Mouse (Mus musculus): ENCODE data around the gene Trpc1.

The Trpc1 gene

DNA sequence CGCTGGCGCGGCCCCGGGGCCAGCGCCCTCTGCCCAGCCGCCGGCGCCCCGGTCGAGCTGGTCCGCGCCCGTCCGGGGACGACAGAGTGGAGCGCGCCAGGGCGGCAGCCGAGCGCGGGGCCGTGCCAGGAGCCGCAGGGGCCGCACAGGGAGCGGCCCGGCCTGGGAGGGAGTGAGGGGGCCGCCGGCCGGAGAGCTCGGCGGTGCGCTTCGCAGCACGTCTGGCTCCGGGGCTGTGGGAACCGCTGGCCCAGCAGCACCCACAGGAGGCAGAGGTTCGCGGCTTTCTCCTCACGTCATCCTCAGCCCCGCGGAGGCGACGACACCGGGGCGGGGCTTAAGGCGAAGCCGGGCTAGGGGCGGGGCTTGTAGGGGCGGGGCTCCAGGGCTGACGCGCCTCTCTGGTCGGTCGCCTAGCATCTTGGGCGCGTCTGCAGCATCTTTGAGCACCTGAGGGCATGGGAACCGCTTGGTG, at the start of gene Trpc1:
Gene Trpc1, minus strand, starts transcription at position 339 of the 475 bp plus-strand sequence.
- DNase-seq (ENCODE audit: low spot score), result peak; percentile 89

DNA sequence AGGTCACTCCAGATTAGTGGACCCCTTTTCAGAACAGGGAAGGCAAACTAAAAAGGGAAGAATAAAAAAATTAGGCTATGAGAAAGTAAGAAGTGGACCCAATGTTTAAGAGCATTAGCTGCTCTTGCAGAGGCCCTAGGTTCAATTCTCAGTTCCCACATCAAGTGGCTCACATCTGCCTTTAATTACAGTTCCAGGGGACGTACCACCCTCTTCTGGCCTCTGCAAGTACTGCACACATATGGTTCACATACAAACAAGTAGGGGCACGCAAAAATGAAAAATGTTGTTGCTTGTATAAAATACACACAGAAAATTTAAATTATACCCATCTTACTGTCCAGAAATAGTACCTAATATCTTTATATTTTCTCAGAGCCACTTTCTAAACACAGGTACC, 46.1 kb upstream of the Trpc1 start:
- DNase-seq (ENCODE audit: low spot score), result no peak

DNA sequence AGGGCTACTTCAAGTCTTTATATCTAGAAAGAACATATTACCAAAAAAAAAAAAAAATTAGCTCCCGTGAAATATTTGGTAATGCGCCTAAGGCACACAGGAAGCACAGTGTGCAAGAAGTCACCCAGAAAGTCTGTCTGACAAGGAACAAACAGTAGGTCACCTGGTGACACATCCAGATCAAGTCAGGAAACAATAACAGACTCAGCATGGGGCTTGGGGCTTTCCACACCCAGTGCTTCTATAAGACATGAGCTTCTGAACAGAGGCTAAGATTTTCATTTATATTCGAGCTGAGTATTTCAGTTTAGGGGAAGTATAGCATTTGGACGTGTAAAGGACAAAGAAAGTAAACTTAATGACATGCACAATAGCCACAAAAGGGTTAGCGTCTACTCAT, 45.7 kb upstream of the Trpc1 start:
- no peak for DNase-seq (ENCODE audit: low spot score)

DNA sequence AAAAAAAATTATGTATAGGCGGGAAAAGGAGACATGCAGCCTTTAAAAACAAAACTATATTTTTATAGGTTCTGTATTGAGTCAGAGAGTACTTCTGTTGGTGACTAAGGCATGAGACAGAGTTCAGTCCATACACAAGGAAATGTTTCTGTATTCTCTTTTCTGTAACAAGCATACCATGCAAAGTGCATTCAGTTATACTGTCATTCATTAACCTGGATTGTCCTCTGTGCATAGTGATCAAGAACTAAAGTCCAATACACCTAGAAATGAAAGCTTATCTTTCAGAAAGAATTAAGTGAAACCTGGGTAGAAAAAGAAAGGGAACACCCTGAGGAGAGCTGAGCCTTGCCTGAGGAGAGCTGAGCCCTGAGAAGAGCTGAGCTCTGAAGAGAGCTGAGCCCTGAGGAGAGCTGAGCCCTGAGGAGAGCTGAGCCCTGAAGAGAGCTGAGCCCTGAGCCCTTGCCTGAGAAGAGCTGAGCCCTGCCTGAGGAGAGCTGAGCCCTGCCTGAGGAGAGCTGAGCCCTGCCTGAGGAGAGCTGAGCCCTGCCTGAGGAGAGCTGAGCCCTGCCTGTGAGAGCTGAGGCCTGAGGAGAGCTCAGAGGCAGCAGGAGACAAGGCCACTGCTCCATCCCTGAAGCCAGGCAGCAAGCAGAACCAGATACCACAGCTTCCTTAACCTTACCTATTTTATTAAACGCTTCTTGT, 45.1 kb upstream of the Trpc1 start:
- DNase-seq (ENCODE audit: low spot score), result peak; percentile 51

DNA sequence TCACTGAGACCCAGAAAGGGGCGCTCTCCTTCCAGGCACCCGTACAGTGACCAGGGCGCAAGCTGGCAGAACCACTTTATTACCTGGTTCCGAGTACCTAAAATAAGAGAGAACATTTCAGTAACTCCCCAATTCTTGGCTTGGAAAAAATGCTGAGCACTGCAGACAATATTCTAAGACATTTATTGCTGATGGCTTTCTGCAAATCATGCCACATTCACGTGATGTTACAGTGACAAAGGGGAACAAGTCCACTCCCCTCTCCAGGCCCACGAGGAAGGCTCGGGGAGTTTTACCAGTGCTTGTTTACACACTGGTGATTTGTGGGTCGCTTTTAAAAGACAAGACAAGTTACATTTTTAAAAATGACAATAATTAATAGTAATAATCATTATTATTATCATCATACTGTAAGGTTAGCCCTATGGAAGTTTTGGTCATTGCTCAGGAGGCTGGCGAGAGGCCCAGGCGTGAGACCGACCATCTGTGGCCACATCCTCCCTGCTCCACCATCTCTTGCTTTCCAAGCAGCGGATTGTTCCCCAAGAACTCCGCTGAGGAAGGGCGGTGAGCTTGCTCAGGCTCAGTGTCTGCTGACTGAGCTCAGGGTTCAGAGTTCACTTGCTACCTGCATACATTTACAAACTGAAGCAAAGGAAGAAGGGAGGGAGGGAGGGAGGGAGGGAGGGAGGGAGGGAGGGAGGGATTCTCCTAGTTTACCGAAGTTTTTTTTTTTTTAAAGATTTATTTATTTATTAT, 44.0 kb upstream of the Trpc1 start:
- peak; percentile 67 for DNase-seq (ENCODE audit: low spot score)

DNA sequence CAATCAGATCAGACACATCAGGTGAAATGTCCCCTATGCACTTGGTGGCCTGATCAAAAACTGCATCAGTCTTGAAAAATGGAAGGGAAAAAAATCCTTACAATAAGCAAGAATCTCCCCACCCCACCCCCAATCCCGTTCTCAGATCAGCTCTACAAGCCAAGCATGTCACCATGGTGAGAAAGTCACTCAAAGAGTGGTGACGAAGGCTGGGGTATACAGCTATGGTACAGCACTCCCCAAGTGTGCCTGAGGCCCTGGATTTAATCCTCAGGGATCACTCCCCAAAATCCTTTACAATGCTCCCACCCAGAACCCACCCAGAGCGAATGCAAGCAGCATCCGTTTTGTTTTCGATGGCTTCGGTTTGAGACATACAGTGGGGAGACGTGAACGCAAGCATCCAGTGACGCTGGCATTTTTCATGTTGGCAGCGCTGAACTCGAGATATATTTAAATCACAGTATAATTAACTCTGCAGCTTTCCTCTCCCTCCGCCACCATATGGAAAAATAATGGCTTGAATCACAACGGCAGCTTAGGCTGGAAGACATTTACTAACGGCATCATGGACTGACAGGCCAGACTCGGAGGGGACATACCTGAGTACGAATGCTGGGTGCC, 34.8 kb upstream of the Trpc1 start:
- DNase-seq (ENCODE audit: low spot score), result no peak

DNA sequence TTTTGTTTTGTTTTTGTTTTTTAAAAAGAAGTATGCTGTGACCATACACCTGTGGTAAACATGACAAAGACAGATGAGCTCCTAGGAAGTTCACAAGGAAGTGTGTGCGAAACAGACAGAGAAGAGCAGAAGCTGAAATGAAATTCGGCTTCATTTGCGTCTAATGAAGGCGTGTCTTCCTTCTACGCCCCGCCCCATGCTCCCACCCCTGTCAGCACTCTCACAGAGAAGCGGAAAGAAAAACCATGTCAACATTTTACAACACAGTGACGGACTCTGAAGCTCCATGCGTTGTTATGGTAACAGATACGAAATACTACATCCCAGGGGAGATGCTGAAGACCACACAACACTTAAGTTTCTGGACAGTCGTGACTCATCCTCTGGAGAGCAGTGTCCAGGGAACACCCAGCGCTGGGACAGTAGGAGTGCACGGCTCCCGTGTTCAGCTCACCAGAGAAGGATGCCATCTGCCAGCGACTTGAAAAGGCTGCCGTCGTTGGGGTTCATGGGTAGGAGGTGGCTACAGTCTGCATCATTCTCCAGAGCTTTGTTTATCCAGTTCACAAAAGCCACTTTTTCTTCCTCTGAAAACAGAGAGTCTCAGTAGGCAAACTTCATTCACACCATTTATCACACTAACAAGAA, 33.6 kb upstream of the Trpc1 start:
- no peak for DNase-seq (ENCODE audit: low spot score)

DNA sequence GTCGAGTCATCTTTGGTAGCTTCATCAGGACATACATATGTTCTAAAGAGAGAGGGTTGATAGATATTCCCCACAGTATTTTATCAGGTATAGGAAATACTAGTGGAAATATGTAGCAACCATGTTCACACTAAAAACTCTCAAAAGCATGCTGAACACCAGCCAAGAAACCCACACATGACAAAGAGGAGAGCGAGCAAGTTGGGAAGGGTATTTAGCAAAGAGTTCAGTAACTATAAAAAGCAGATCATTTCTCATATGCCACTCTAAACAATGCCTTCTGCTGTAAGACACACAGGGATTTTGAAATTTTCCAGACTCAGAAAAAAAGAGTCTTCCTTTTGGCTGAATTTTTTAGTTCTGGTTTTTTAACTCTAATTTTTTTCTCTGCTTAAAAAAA, 21.5 kb upstream of the Trpc1 start:
- DNase-seq (ENCODE audit: low spot score), result no peak

DNA sequence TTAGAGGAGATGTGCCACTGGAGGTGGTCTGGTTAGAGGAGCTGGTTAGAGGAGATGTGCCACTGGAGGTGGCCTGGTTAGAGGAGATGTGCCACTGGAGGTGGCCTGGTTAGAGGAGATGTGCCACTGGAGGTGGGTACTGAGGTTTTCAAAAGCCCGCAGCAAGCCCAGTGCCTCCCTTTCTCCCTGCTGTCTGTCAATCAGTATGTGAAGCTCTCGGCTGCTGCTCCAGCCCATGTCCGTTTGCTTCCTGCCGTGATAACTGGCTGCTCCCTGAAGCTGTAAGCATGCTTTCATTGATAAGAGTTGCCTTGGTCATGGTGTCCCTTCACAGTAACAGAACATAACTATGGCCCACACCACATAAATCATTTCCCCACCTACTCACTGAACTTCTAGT, 13.0 kb upstream of the Trpc1 start:
- no peak for DNase-seq (ENCODE audit: low spot score)

DNA sequence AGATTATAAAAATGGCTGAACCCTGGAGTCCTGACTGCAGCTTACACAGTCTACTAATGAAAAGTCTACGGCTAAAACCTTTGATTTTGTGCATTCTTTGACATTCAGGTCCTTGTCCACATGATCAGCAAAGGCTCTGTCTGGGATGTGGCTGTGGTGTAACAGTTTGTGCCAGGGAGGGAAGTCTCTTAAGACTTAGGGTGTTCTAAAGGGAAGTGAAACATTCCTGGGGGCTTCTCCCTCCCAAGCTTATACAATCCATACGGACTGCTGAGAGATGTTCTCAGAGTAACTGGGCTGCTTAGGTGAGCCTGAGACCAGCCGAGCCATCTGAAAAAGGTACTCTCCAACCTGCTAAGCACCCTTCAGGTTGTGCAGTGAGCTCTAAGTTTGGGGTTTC, 12.1 kb upstream of the Trpc1 start:
- no peak for DNase-seq (ENCODE audit: low spot score)

DNA sequence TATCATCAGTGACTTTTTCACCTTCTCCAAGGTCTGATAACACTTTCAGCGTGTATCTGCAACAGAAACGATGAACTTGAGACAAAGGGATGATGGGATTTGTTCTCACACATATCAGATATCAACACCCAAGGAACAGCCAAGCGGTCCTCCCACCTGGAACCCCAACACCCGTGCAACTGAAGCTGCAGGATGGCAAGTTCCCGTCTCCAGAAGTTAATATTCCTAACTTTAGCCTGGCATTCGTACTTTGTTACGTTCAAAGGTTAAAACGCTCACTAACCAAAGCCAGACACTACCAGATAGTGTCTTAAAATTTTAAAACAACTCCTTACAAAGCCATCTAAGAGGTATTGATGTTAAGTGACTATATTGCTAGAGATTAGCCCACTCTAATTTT, 11.2 kb upstream of the Trpc1 start:
- DNase-seq (ENCODE audit: low spot score), result no peak

DNA sequence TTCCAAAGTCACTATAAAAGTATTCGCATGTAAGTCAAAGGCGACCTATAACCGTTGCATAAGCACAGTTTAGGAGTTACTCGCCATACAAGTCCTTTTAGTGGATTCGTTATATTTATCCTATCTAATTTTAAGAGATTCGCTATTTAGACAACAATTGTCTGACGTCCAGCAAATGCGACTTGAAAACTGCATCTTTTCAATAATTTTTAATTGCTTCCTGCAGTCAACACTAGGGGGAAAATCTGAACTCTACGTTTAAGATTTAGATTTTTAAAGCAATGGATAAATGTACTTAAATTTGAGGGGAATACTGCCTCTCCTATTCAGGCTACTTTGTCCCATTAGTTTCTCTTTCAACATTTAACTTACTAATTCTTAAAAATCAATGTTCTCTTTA, 571 bp upstream of the Trpc1 start:
- no peak for DNase-seq (ENCODE audit: low spot score)

DNA sequence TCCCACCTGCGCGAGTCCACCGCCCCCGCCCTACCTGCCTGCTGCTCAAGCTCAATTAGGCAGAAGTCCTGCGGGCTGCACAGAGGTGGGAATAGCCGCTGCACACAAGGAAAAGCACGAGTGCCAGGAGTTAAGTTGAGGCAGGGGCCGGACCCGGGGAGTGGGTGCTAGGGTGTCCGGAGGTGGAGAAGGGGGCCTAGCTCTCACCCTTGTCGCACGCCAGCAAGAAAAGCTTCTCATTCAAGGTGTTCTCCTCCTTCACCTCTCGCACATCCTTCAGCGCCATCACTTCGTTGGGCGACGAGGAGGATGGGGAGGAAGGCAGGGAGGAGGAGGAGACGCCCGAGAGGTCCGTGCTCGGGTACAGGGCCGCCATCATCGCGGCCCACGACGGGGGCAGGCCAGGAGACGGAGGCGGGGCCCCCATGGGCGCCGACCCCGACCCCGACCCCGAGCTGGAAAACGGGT, 680 bp downstream of the Trpc1 start:
- peak; percentile 12 for DNase-seq (ENCODE audit: low spot score)

DNA sequence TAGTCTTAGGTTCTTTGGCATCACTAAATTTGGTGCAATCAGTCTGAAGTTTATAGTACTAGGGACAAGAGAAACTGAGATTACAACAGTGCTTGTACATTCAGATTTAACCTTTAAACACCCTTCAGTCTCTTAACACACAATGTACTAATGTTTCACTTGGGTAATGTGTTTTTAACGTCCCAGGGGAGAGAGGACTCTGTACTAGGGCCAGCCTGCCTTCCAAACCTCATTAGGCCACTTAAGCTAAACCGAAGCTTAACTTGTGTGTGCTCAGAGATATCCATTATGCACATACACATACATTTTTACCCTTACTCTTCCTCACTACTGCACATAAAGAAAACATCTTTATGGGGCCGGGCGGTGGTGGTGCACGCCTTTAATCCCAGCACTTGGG, 2.9 kb downstream of the Trpc1 start:
- DNase-seq (ENCODE audit: low spot score), result no peak

DNA sequence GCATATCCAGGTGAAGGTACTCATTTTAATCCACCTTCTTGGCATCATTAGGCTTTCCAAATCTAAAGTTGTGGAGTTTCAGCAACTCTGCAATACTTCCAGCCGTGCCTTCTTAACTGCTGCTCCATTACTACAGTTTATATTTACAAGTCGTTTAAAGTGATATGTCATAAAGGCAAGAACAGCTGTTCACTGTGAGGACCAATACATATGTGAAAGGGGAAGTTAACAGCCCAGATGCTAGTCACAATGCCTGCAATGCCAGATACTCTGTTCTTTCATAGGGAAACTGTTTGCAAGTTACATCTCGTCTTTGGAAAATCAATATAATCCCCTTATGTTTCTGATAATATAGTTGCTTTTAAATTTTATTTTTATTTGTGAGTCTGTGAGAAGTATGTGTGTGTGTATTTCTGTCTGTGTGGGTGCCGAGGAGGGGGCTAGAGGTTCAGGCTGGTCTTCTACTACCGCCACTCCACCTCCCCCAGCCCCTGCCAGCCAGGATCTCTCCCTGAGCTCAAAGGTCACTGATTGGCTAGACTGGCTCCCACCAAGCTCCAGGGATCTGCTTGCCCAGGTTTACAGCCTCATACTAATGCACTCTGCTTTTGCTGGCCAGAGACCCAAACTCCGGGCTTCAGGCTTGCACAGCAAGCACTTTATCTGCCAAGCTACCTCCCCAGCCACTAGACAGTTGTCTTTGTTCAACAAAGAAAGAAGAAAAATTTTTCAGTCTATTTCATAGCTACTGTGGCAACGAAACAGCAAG, 5.1 kb downstream of the Trpc1 start:
- DNase-seq (ENCODE audit: low spot score), result no peak

DNA sequence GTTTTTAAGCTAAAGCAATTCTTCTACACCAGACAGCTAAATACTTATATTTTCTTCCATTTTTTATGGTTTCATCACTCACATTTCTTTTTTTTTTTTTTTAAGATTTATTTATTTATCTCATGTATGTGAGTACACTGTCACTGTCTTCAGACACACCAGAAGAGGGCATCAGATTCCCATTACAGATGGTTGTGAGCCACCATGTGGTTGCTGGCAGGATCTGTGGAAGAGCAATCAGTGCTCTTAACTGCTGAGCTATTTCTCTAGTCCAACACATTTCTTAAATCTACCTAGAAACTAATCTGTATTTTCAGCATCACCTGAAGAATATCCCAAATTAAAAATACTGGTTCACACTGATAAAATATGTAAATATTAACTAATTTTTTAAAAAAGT, 13.9 kb downstream of the Trpc1 start:
- no peak for DNase-seq (ENCODE audit: low spot score)

DNA sequence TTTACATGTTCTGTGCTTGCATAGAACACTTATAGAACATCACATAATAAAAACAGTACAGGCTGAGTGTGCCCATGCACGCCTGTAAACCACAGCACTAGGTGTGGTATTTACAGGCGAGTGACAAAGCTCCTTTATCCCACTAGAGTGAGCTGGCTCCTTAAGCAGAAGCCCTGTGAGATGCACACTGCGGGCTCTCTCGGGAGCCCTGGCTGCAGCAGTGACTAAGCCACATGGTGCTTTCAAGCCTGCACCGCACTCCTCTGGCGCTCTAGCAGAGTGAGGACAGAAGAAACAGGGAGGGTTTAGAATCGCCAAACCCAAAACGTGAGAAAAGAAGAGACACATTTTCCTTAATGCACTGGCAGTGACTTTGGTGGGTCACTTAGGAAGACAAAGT, 37.6 kb downstream of the Trpc1 start:
- no peak for DNase-seq (ENCODE audit: low spot score)

DNA sequence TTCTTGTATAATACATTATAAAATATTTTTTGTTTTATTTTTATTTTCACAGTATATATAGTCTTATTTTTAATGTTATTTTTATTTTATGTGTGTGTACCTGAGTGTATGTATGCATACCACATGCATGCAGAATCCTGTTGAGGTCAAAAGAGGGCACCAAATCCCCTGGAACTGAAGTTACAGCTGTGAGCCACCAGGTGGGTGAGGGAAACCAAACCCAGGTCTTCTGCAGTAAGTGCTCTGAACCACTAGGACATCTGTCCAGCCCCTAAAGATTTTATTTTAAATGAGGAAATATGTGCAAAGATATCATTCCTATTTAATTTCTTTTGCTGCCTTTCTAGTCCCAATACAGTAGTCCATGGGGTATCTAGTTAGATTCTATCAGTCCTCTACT, 41.2 kb downstream of the Trpc1 start:
- no peak for DNase-seq (ENCODE audit: low spot score)

DNA sequence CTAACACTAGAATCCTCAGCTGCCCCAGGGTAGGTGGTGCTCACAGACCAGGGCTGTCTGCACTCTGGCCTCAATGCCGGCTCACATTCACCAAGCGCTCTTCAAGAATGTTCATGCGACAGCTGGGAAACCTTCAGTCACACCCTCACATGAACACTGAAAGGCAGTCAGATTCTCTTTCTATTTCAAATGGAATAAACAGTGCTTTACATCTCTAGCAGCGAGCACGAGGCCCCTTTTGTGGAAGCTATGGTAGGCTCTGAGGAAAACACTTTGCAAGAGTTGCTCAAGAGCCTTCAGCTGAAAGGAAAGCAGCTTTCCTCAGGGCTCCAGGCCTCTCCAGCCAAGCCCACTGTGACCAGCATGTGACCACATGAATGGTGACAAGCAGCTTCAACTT, 44.8 kb downstream of the Trpc1 start:
- no peak for DNase-seq (ENCODE audit: low spot score)

DNA sequence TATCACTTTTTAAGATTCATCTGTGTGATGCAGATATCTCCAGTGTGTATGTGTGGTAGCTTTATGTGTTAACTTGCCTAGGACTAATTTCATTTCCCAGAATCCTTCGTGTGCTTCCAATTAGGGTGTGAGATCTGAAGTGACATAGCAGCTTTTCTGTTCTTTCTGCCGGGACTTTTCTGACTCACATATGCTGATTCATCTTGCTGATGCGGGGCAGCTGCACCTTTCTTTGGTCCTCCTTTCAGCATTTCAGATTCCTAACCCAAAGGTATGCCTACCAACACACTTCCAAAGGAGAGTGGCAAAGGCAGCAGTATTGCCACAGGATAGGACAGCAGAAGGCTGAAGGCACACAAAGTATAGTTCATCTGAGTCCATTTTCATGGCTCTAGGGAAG, 46.1 kb downstream of the Trpc1 start:
- no peak for DNase-seq (ENCODE audit: low spot score)

DNA sequence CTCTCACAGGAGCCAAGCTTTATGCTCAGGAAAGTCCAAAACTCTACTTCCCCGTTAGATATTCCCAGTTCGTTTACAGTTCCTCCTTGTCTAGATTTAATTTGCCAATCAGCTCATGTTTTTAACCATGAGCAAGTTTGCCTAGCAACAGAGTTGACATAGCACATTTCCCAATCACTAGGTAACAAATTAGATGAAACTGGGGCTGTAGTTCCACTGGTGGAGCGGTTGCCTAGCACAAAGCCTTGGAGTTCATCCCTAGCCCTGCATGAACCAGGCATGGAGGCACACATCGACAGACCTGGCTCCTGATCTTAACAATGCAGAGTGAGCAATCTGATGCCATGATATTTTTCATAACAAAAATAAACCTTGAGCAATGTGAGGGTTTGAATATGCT, 50.9 kb downstream of the Trpc1 start:
- no peak for DNase-seq (ENCODE audit: low spot score)

DNA sequence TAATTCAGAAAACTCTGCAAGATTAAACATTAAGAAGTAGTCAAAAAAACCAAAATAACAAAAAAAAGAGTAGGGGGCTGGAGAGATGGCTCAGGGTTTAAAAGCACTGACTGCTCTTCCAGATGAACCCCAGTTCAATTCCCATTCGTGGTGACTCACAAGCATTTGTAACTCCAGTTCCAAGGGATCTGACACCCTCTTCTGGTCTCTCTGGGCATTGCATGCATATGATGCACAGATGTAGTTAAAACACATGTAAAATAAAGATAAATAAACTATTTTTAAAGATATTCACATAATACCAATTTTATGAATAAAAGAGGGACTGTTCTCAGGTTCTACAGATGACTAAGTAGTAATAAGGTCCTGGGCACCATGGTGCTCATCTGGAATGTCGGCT, 52.4 kb downstream of the Trpc1 start:
- no peak for DNase-seq (ENCODE audit: low spot score)

Measured in yolk sac, embryonic 10.5 days (tissue).